Comparison of ENCODE assay signal across 10 mouse cellular contexts in the genomic region with DNA sequence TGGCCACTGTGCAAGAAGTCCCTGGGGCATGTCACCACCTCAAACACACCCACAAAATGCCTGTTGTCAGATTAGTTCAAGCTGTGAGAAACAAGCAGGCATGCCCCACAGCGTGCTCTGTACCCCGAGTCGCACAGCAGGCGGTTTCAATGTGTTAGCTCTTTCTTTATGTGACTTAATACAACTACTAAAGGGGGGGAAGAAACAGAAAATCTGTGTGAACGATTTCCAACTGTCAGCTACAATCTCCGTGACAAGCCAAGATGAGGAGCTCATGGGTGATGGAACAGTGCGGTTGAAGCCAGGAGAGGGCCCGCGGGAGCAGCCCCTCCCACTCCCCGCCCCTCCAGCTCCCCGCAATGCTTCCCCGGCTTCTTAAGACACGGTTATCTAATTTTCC.
DNase-seq lines count a peak whose midpoint lies in the region; ATAC-seq and TF ChIP-seq lines count a peak whose summit lies in the region.
"Had no signal": no experiment of that assay in that cellular context is flagged by ENCODE, and none has a peak within 500 bp of the region (broad histone marks: within the 10 kb centered on the region; RNA-seq: fewer than 3 reads in every experiment).

No protein-coding gene starts in this region.

- H3K9me3 ChIP-seq in kidney, postnatal 0 days (replicated peaks; ENCODE audit: low read length) = no peaks in the 10 kb centered on the region
- no peaks in the 10 kb centered on the region for H3K9me3 ChIP-seq in forebrain, embryonic 14.5 days (replicated peaks; ENCODE audit: control insufficient read depth, low read length)
- H3K9me3 ChIP-seq in limb, embryonic 14.5 days (ENCODE audit: control insufficient read depth, low read length) = no peaks in the 10 kb centered on the region

- no peaks in the 10 kb centered on the region for H3K27me3 ChIP-seq in kidney, postnatal 0 days (ENCODE audit: insufficient read depth, low read length)
- H3K27me3 ChIP-seq in forebrain, embryonic 14.5 days (replicated peaks; ENCODE audit: control insufficient read depth, insufficient read depth, low read length) = no peaks in the 10 kb centered on the region
- H3K27me3 ChIP-seq in limb, embryonic 14.5 days (ENCODE audit: control insufficient read depth, insufficient read depth, low read length) = no peaks in the 10 kb centered on the region

- peak overlapping the region; percentile 27 for H3K4me2 ChIP-seq in kidney, postnatal 0 days (ENCODE audit: low read length)
- H3K4me2 ChIP-seq in forebrain, embryonic 14.5 days (ENCODE audit: low read length) = peak overlapping the region; percentile 27
- peak overlapping the region; percentile 29; the same call in 1 of the 2 replicates for H3K4me2 ChIP-seq in limb, embryonic 14.5 days (replicated peaks; ENCODE audit: low read depth, low read length, severe bottlenecking)

- no peak for TF ChIP-seq CTCF in kidney, postnatal 0 days (IDR thresholded peaks at IDR 0.05; ENCODE audit: low read depth)

- H3K4me3 ChIP-seq in kidney, postnatal 0 days (replicated peaks; ENCODE audit: low read depth, low read length) = no peak overlapping the region
- no peak overlapping the region for H3K4me3 ChIP-seq in forebrain, embryonic 14.5 days (ENCODE audit: low read depth, low read length)
- H3K4me3 ChIP-seq in limb, embryonic 14.5 days (replicated peaks; ENCODE audit: low read length) = no peak overlapping the region

- no peak overlapping the region for H3K27ac ChIP-seq in kidney, postnatal 0 days
- no peak overlapping the region for H3K27ac ChIP-seq in forebrain, embryonic 14.5 days (ENCODE audit: low read depth, low read length)
- no peak overlapping the region for H3K27ac ChIP-seq in limb, embryonic 14.5 days (replicated peaks; ENCODE audit: low read depth, low read length)

- H3K36me3 ChIP-seq in kidney, postnatal 0 days (ENCODE audit: insufficient read depth, low read length) = no peaks in the 10 kb centered on the region
- no peaks in the 10 kb centered on the region for H3K36me3 ChIP-seq in forebrain, embryonic 14.5 days (ENCODE audit: control insufficient read depth, insufficient read depth, low read length)
- no peaks in the 10 kb centered on the region for H3K36me3 ChIP-seq in limb, embryonic 14.5 days (ENCODE audit: control insufficient read depth, insufficient read depth, low read length)

- 23% methylated on average over 13 of the region's 13 CpGs for WGBS in kidney, postnatal 0 days
- WGBS in forebrain, embryonic 14.5 days = 24% methylated on average over 13 of the region's 13 CpGs
- WGBS in limb, embryonic 14.5 days = 22% methylated on average over 13 of the region's 13 CpGs

- ATAC-seq in kidney, postnatal 0 days (replicated peaks; ENCODE audit: low FRiP score, low read depth) = no peak
- ATAC-seq in forebrain, embryonic 14.5 days = peak; percentile 37; the same call in 1 of the 2 replicates
- ATAC-seq in limb, embryonic 14.5 days (ENCODE audit: low FRiP score, low read depth) = no peak

- TF ChIP-seq POLR2A in limb, embryonic 14.5 days (IDR thresholded peaks at IDR 0.05; ENCODE audit: borderline replicate concordance, extremely low read depth, insufficient read depth, insufficient read length) = no peak

- H3K9ac ChIP-seq in kidney, postnatal 0 days (ENCODE audit: low read depth, low read length) = no peak overlapping the region
- H3K9ac ChIP-seq in forebrain, embryonic 14.5 days (ENCODE audit: low read length) = no peak overlapping the region
- 0 out of 2 replicates have a peak overlapping the region, but pooled peaks have one; percentile 28 for H3K9ac ChIP-seq in limb, embryonic 14.5 days (ENCODE audit: low read depth, low read length, severe bottlenecking)

- no peaks in the 10 kb centered on the region for H3K4me1 ChIP-seq in kidney, postnatal 0 days (replicated peaks; ENCODE audit: insufficient read depth, low read length)
- H3K4me1 ChIP-seq in forebrain, embryonic 14.5 days (ENCODE audit: control insufficient read depth, insufficient read depth, low read length) = no peaks in the 10 kb centered on the region
- H3K4me1 ChIP-seq in limb, embryonic 14.5 days (ENCODE audit: control insufficient read depth, insufficient read depth, low read length) = peaks cover 10% of the 10 kb centered on the region; the same call in 1 of the 2 replicates

- no peak for DNase-seq in kidney, postnatal 0 days (ENCODE audit: low spot score)
- DNase-seq in kidney, adult 9 months = no peak
- DNase-seq in forebrain, embryonic 14.5 days (ENCODE audit: low spot score) = peak; percentile 53
- no peak for DNase-seq in limb, embryonic 14.5 days (ENCODE audit: low spot score)
- DNase-seq in retina, embryonic 14.5 days (ENCODE audit: low spot score) = peak; percentile 37
- no peak for DNase-seq in adrenal gland, postnatal 10 days
- DNase-seq in frontal cortex, adult 2 months (ENCODE audit: extremely low spot score in 1 of 2, low spot score in 1 of 2) = no peak
- DNase-seq in embryo, embryonic 10.5 days (ENCODE audit: low spot score) = no peak
- DNase-seq: embryo, embryonic 11 days; right cerebral cortex, postnatal 14 days had no signal

Comparison
In these comparisons a context has a peak if more than half of its experiments do, and no peak if none do; other contexts are left out.
1. DNase-seq: peak in forebrain, embryonic 14.5 days (single experiment) and retina, embryonic 14.5 days (single experiment); none in kidney, postnatal 0 days (single experiment), kidney, adult 9 months (single experiment), limb, embryonic 14.5 days (single experiment), adrenal gland, postnatal 10 days (single experiment), frontal cortex, adult 2 months (0 of 2) and embryo, embryonic 10.5 days (single experiment).
2. Peak in every context shown above with its lines, with median percentiles within 50 percentile points of each other: H3K4me2 ChIP-seq.